Mouse (Mus musculus) small intestine, adult 2 months (tissue): Measurements from ENCODE around the gene Gm20388.

Experiments used
- CTCF ChIP-seq: fragments of 200-500 bp; IDR thresholded peaks from 2 replicates; pipeline ENCODE4 v1.5.1; 2012; ENCODE audit warnings: low read depth, mild to moderate bottlenecking, control low read depth, inconsistent platforms, low read length, moderate library complexity, mixed read lengths; ENCODE audit not compliant: insufficient replicate concordance, insufficient read length; ENCODE audit errors: extremely low read depth
- POLR2A ChIP-seq: fragments of 200-500 bp; IDR thresholded peaks from 2 replicates; pipeline ENCODE4 v1.6.1; 2012; ENCODE audit warnings: low read depth, mild to moderate bottlenecking, control low read depth, inconsistent platforms, low read length, moderate library complexity

DNA sequence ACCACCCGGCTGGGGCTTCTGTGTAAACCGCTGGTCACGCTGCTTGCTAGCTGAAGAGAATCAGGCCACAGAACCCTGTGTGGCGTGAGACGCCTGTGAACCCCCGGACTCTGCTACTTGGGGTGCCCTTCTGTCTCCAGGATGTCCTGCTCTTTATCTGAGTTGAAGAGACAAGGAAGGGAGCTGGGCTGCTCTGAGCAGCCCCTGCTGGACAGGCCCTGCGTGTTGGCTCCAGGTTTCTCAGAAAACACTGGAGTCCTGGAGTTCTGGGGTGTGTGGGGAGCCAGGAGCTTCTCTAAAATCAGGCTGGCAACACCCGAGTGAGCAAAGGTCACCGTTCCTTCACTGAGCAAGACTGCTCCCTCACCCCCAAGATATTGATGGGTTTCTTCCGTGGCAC lies 971.0 kb downstream of the Gm20388 start:
- no peak for TF ChIP-seq CTCF
- no peak for TF ChIP-seq POLR2A
